Mouse (Mus musculus): ENCODE results near the gene Rer1. TPM values are rescaled to one million over a fixed set of nuclear protein-coding genes. Genes with fewer than 3 reads are reported as not detected.

The Rer1 gene
- polyA plus RNA-seq, 1 experiment from 2014 or later = 107 TPM

DNA sequence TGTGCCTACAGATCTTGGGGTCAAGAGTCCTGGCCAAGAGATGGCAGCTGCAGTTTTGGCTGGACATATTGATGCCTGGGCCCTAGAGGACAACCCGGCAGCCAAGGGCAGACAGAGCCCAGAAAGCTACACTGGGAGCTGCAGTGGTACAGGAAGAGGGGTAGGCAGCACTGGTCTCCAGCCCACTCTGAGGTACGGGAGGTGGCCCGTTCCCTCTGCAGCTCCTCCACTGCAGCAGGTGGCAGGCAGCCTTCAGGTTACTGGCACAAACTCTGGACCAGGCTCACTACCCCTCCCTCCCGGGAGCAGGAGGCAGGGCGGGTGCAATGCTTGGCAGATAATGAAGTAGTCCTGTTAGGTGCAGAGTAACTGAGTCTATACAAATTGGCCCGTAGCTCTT is 45.5 kb downstream of the Rer1 start:
- no peak overlapping the region for H3K4me2 ChIP-seq
- H3K9me3 ChIP-seq (replicated peaks) = no peaks in the 10 kb centered on the region
- no peaks in the 10 kb centered on the region for H3K4me1 ChIP-seq
- H3K27me3 ChIP-seq (replicated peaks) = peaks cover 85% of the 10 kb centered on the region
- no peak overlapping the region for H3K27ac ChIP-seq
- H3K36me3 ChIP-seq = no peaks in the 10 kb centered on the region
- no peak overlapping the region for H3K9ac ChIP-seq
- H3K4me3 ChIP-seq = no peak overlapping the region
- 65% methylated on average over 6 of the region's 6 CpGs for WGBS (ENCODE audit: insufficient replicate concordance)
- ATAC-seq = no peak

DNA sequence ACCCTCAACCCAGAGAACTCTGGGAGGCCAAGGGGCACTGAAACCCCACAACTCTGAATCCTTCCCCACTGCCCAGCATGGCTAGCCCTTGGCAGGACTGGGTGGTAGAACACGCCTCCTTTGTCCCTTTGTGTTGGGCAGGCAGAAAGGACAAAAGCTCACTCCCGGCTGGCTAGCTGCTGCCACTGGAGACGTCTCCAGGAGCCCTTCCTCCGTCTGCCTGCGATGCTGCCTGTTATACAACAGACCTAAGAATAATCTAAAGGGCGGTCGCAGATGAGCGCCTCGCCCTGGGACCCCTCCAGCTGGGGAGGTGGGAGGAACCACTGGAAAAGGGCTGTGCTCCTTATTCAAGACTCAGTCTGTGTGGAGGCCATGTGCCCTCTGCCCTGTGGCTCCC is 46.0 kb downstream of the Rer1 start:
- H3K4me2 ChIP-seq = no peak overlapping the region
- WGBS (ENCODE audit: insufficient replicate concordance) = 64% methylated on average over 9 of the region's 9 CpGs
- H3K27me3 ChIP-seq (replicated peaks) = peaks cover 85% of the 10 kb centered on the region

DNA sequence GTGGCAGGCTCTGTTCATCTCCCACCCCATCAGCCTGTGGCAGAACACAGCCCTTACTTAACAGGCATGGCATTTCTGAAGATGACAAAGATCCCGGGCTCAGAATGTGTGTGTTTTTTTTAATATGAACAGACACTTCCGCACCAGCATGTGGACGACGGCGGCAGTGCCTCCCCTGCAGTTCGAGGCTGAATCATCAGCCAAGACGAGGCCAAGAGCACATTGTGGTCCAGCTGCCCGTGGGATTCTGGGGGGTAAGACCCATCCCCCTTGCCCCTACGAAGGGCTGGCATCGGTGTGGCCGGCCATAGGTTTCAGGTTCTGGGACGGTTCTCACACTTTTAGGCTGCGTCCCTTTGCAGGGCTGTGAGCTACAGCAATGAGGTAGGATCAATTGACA is 51.4 kb downstream of the Rer1 start:
- H3K9me3 ChIP-seq (replicated peaks) = no peaks in the 10 kb centered on the region
- whole genome bisulfite sequencing (ENCODE audit: insufficient replicate concordance) = 61% methylated on average over 13 of the region's 13 CpGs
- H3K27me3 ChIP-seq (replicated peaks) = peaks cover 79% of the 10 kb centered on the region

More for the DNA sequence above, 46.0 kb downstream of the Rer1 start:
- no peak overlapping the region for H3K4me3 ChIP-seq
- H3K9ac ChIP-seq = no peak overlapping the region
- ATAC-seq = no peak
- no peak overlapping the region for H3K27ac ChIP-seq
- no peaks in the 10 kb centered on the region for H3K9me3 ChIP-seq (replicated peaks)
- no peaks in the 10 kb centered on the region for H3K36me3 ChIP-seq
- no peaks in the 10 kb centered on the region for H3K4me1 ChIP-seq

DNA sequence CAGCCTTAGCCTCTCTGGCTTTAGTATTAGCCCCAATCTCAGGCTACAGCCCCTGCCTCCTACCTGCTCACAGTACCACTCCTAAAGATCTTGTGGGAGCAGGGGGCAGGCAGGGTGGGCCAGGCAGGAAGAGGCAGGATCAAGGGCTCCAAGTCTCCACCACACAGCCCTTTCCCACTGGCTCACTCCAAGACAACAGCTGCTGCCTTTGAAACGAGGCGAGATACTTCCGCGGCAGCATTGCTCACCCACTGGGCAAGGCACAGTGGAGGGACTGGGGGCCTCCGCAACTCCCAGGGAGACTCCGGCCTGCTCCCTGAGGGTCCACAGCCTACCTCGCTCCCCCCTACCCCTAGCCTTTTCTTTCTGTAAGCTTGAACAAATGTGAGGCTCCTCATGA is 52.0 kb downstream of the Rer1 start:
- Histone ChIP-seq H3K4me3 (no peak overlapping the region), H3K9me3 (replicated peaks) (no peaks in the 10 kb centered on the region), H3K4me1 (no peaks in the 10 kb centered on the region), H3K9ac (no peak overlapping the region), H3K27ac (no peak overlapping the region), H3K27me3 (replicated peaks) (peaks cover 81% of the 10 kb centered on the region), H3K4me2 (no peak overlapping the region), H3K36me3 (no peaks in the 10 kb centered on the region)
- 20% methylated on average over 7 of the region's 7 CpGs for WGBS (ENCODE audit: insufficient replicate concordance)
- ATAC-seq = no peak

More for the DNA sequence above, 51.4 kb downstream of the Rer1 start:
- Histone ChIP-seq H3K9ac (no peak overlapping the region), H3K4me3 (no peak overlapping the region), H3K27ac (no peak overlapping the region), H3K4me2 (no peak overlapping the region), H3K36me3 (no peaks in the 10 kb centered on the region), H3K4me1 (no peaks in the 10 kb centered on the region)
- ATAC-seq = no peak

- no peak for ATAC-seq
- no peak overlapping the region for H3K9ac ChIP-seq
- no peak overlapping the region for H3K4me3 ChIP-seq
- no peak overlapping the region for H3K4me2 ChIP-seq
- H3K36me3 ChIP-seq = no peaks in the 10 kb centered on the region
- H3K4me1 ChIP-seq = no peaks in the 10 kb centered on the region
- WGBS (ENCODE audit: insufficient replicate concordance) = 23% methylated on average over 6 of the region's 6 CpGs
- H3K9me3 ChIP-seq (replicated peaks) = no peaks in the 10 kb centered on the region
- H3K27ac ChIP-seq = no peak overlapping the region
- peaks cover 77% of the 10 kb centered on the region for H3K27me3 ChIP-seq (replicated peaks)
Observed at GRCm38 (mm10) chr4:155033115-155033514, 53.1 kb downstream of the Rer1 start.

DNA sequence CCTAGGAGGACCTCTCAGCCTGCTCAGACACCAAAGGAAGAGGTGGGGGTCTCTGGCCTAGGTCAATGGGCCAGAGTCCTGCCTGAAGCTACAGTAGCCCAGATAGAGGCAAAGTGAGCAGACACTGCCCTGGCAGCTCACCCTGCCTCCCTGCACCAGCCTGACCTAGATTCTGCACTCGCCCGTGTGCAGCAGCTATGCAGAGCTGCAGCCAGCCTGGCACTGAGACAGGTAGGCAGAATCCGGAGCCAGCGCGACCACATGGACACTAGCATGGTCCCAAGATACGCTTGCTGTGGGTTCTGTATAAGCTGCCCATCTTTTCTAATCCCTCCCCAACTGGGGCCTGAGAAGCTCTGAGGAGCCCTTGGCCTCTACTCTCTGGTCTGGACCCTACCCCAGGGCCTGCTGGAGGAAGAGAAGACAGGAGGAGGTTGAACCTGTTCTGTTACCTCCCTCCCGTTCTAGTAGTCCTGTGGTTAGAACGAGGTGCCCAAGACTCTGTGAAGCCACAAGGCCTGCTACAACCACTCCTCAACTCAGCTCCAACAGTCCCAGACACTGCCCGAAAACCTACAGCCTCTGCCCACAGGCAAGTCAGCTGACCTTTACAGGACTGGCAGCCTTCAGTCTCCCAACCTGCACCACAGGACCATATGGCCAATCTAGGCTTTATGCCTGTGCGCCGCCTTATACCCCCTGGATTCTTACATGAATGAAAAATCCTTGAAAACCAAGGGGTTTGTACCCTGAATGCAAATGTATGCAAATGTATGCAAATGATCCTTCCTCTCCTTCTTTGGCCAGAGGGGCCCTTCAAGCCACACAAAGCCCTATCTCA is 61.8 kb downstream of the Rer1 start:
- no peak overlapping the region for H3K27ac ChIP-seq
- no peaks in the 10 kb centered on the region for H3K36me3 ChIP-seq
- no peaks in the 10 kb centered on the region for H3K9me3 ChIP-seq (replicated peaks)
- 62% methylated on average over 11 of the region's 11 CpGs for WGBS (ENCODE audit: insufficient replicate concordance)
- no peak overlapping the region for H3K9ac ChIP-seq
- no peak for ATAC-seq
- H3K27me3 ChIP-seq (replicated peaks) = peaks cover 31% of the 10 kb centered on the region
- no peak overlapping the region for H3K4me3 ChIP-seq
- 0 out of 2 replicates have a peak, but pooled peaks cover under 1% of the 10 kb centered on the region for H3K4me1 ChIP-seq
- H3K4me2 ChIP-seq = no peak overlapping the region

Other genes starting within 250 kb of the Rer1 start
- gene Ttc34, start 248.9 kb downstream of the Rer1 start, polyA plus RNA-seq (2016; fragmentation: Nextera tagmentation; extraction: Ambion mirVana) = not detected in 2 replicates
- gene Mmel1, start 216.8 kb downstream of the Rer1 start, polyA plus RNA-seq (2016; fragmentation: Nextera tagmentation; extraction: Ambion mirVana) = 1.7 and 2.5 TPM in 2 replicates
- 10.2 and 11.3 TPM in 2 replicates for gene Fam213b, start 187.2 kb downstream of the Rer1 start, polyA plus RNA-seq (2016; fragmentation: Nextera tagmentation; extraction: Ambion mirVana)
- 62.9 and 65.0 TPM in 2 replicates for gene Tnfrsf14, start 157.8 kb downstream of the Rer1 start, polyA plus RNA-seq (2016; fragmentation: Nextera tagmentation; extraction: Ambion mirVana)
- gene Hes5, start 125.5 kb downstream of the Rer1 start, polyA plus RNA-seq (2016; fragmentation: Nextera tagmentation; extraction: Ambion mirVana) = 0.12 TPM in 1 of 2 replicates, not detected in the other
- 33.4 and 34.0 TPM in 2 replicates for gene Pank4, start 122.3 kb downstream of the Rer1 start, polyA plus RNA-seq (2016; fragmentation: Nextera tagmentation; extraction: Ambion mirVana)
- 0.24 TPM in 1 of 2 replicates, not detected in the other for gene Plch2, start 29.6 kb downstream of the Rer1 start, polyA plus RNA-seq (2016; fragmentation: Nextera tagmentation; extraction: Ambion mirVana)
- 10.3 TPM in 2 replicates for gene Pex10, start 19.4 kb downstream of the Rer1 start, polyA plus RNA-seq (2016; fragmentation: Nextera tagmentation; extraction: Ambion mirVana)
- 2.0 and 2.1 TPM in 2 replicates for gene Morn1, start 195 bp upstream of the Rer1 start, polyA plus RNA-seq (2016; fragmentation: Nextera tagmentation; extraction: Ambion mirVana)
- 3.5 and 3.8 TPM in 2 replicates for gene Ski, start 136.2 kb upstream of the Rer1 start, polyA plus RNA-seq (2016; fragmentation: Nextera tagmentation; extraction: Ambion mirVana)
- gene Faap20, start 163.4 kb upstream of the Rer1 start, polyA plus RNA-seq (2016; fragmentation: Nextera tagmentation; extraction: Ambion mirVana) = 25.8 and 31.2 TPM in 2 replicates

All from liver, embryonic 12.5 days (tissue).